Mouse (Mus musculus) kidney, postnatal 25 days (tissue): ENCODE results near the gene Tbx19.

Experiments
- DNase-seq, 2 experiments: peaks; one replicate each; pipeline ENCODE4 v3.0.0; 2021; ENCODE audit warnings: mixed read lengths in 2 of 2

Tbx19 gene

DNA sequence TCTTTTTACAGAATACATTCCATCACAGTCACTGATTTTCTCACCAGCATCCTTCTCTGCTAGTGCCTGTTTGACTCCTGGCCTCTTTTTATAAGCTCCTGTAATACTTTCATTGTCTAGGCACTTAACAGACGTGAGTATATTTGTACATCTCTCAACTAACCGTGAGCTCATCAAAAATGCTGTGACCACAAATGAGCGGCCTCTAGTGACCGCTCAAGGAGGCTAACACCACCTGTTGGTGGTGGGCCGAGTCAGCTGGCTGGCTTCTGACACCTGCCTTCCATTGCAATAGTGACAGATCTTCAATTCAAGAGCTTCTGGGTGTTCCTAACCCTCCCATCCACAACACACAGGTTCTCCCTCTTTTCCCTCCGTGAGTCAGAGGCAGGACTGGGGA lies 22.8 kb upstream of the Tbx19 start:
- DNase-seq: no peak

GRCm38 (mm10) chr1:165179321-165179720 lies 18.7 kb upstream of the Tbx19 start:
- DNase-seq: no peak

DNA sequence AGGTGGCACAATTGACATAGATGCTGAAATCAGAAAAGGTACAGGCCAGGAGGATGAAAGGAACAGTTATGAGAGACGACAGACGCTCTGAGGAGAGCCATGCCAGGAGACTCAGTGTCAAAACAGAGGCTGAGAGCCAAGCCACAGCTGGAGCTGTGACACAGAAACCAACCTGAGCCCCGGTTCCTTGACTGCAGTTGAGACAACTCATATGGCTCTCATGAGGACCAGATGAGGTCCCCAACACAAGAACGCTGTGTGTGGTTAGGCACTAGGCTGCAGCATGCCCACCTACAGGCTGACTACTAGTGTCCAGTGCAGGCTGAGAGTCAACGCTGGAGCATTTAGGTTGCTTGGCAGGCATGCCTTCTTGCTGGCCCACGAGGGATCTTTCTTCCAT lies 17.5 kb upstream of the Tbx19 start:
- no peak for DNase-seq

DNA sequence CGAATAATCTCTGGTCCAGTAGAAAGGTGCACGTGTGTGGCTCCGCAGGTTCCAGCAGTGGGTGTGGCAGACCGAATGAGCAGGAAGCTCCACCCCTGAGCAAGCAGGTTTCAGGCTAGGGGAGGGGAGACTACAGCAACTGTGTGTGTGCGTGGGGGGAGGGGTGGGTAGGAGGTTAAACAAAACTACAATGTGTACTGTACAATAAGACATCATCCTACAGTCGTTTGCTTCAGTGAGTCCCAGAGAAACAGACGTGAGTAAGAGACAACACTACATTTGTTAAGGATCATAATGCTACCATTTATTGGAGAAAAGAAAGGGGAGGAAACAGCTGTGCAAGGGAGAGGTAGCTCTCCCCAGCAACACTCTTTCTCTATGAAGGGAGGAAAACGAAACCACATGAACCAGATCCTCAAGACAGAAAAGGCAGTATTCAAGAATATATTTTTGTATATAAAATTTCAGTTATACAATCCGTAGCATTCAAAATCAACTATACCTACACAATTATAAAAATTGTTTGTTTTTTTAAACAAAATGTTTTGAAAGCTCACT lies 13.6 kb upstream of the Tbx19 start:
- DNase-seq: no peak

DNA sequence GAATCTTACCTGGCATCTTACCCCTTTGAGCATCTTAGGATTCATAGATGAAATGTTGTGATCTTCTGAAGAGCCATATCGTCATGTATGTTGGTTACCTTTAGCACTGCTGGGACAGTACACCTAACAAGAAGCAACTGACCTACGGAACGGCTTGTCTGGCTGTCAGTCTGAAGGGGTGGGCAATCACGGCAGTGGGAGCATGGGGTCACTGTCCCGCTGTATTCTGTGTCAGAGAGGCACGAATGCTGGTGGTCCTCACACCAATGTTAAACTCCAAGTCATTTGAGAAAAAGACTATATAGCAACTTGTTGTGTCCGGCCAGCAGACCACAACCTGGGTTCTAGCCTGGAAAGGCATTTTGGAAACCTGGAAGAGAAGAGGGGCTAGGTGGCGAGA lies 10.7 kb upstream of the Tbx19 start:
- no peak for DNase-seq

GRCm38 (mm10) chr1:165170157-165170556 lies 9.6 kb upstream of the Tbx19 start:
- DNase-seq: no peak

DNA sequence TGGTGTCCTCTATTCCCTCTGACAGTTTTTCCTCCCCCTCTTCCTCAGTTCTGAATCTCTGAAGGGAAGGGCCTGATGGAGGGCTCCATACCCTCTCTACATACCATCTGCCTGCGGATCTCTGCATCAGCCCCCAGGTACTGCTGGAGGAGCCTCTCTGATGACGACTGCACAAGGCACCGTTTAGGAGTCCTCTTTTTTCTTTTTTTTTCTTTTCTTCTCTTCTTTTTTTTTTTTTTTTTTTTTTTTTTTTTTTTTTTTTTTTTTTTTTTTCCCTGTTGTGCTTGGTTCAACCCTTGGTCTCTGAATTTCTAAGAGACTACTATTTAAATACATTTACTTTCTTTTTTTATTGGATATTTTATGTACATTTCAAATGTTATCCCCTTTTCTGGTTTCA lies 8.9 kb upstream of the Tbx19 start:
- no peak for DNase-seq

DNA sequence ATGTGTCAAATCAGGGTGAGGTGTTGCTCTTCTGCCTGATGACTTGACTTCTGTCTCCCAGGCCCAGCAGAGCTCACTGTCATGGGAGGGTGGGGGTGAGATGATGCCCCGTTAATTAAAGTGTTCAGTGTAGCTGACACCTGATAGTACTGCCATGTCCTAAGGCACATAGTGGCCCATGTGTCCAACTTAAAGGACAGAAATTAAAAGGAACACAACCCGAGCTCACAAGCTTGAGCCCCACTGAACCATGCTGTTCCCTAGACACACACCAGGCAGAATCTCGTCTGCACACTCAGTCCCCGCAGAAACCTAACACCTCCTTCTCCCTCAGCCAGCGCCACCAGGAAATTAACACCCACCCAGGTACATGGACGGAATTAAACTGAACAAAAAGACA lies 4.3 kb upstream of the Tbx19 start:
- no peak for DNase-seq

DNA sequence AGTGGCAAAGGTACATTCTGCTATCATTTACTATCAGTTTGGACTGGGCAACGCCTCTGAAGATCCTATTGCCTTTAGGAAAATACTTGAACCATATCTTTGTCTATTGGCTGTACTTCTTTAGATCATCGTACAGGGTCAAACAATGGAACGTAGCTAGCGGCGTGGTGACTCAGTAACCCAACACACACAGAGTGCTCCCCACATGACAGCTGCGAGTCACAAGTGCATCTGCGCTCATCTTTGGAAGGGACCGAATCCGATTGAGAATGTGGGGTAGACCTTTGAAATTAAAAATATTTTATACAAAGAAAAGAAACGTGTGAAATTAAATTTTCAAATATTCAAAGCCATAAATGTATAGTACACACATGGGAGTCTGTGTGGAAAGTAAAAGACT lies 1.7 kb downstream of the Tbx19 start:
- DNase-seq: no peak

GRCm38 (mm10) chr1:165154162-165154561 lies 6.4 kb downstream of the Tbx19 start:
- DNase-seq: no peak

DNA sequence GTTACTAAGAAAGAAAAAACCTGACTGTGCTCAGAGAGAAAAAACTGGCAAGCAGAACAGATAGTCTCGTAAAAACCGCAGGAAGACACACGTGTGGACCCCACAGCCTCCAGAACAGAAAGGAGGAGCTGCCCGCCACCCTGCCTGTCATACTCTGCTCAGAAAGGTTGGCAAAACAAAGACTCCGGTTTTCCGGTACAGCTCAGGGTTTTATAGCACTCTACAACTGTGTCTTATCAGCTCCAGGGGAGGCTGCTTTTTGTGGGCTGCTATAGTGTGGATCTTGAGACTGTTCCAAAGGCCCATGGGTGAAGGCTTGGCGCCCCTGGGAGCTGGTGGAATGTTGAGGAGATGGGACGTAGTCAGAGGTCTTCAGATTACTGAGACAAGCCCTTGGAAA lies 9.4 kb downstream of the Tbx19 start:
- no peak for DNase-seq

GRCm38 (mm10) chr1:165142343-165142916 lies 18.1 kb downstream of the Tbx19 start:
- no peak for DNase-seq

DNA sequence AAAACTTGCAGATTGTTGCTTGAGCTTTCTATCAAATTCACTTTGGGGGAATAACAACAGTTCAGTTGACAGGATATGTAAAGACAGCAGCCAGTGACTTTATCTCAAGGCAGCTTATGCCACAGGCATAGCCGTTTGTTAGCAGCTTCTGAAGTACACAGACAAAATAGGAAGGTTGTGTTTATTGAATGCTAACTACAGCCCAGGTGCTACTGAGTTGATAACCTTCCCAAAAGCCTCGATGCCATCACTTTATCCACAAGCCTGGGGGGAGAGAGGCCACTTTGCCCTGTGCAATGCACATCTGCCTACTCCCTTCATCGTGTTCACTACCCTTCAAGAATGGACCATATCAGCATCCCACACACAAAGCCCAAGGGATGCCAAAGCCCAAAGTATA lies 20.3 kb downstream of the Tbx19 start:
- DNase-seq: no peak

GRCm38 (mm10) chr1:165133858-165134257 lies 26.7 kb downstream of the Tbx19 start:
- no peak for DNase-seq

- no peak for DNase-seq
These were observed 27.3 kb downstream of the Tbx19 start for GRCm38 (mm10) chr1:165133279-165133678.

DNA sequence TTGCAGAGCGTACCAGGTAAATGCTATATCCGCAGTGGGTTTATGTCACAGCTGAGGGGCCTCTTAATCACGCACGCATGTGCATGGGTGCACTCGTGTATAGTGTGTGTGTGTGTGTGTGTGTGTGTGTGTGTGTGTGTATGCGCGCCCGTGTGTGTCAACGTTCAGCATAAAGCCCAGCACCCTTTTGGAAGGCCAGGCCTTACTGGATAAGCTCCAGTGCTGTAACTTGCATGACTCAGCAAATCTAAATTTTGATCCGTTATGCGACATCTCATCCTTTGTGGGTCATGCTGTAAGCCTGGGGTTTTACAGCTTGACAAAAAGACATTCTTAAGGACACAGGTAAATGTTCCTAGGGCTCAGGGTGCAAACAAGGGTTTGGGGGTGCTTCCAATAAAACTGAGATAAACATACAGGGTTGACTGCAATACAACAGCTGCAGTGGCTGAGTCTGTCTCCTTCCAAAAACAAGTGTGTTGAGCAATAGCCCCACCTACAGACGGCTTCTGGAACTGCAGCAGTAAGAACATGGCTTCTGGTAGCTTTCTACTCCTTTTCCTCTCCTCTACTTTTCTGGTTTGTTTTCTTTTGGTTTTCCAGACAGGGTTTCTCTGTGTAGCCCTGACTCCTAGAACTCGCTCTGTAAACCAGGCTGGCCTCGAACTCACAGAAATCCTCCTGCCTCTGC lies 28.2 kb downstream of the Tbx19 start:
- peak; percentile 73 to 87 for DNase-seq

DNA sequence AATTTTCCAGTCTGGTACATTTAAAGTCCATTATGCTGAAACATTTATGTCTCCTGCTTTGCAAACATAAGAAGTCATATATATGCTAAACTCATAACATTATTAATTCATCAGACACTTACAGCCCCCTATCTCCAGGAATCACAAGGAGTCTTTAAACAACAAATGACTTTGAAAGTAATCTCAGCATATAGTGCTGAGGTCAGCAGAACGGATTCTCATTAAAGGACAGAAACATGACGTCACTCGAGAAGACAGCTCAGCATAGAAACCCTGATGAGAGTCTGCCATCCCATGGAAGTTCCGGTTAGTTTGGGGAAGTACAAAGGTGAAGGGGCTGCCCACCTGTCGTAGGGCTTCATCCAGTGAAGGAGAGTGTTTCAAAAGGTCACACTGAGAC lies 31.0 kb downstream of the Tbx19 start:
- no peak for DNase-seq

GRCm38 (mm10) chr1:165121096-165121495 lies 39.5 kb downstream of the Tbx19 start:
- no peak for DNase-seq

DNA sequence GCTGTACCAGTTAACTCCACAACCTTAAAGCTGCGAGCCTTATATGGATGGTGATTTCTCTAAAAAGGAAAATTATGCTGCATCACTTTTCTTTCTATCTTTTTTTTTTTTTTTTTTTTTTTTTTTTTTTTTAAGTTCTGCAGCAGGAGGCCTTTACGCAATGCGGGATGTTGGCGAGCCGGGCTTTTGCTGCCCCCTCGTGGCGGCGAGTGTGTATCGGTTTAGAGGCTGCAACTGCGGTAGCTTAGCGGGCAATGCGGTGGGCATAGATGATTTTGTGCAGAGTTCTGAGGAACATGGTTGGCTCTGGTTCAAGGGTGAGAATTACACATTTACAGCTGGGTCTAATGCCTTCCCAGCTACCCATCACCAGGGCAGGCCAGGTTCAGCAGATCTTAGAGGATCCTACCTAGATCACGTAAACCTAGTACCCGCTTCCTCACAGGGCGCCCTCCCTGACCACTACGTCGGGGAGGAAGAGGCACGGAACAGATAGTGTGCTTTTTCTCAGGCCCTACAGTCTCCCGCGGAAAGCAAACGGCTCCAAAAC lies 40.1 kb downstream of the Tbx19 start:
- peak; percentile 89 to 90 for DNase-seq

- no peak for DNase-seq
These were observed 40.8 kb downstream of the Tbx19 start for GRCm38 (mm10) chr1:165119760-165120159.

GRCm38 (mm10) chr1:165119011-165119726 lies 41.4 kb downstream of the Tbx19 start:
- DNase-seq: no peak

- DNase-seq: no peak
These were observed 46.0 kb downstream of the Tbx19 start for GRCm38 (mm10) chr1:165114460-165115175.

DNA sequence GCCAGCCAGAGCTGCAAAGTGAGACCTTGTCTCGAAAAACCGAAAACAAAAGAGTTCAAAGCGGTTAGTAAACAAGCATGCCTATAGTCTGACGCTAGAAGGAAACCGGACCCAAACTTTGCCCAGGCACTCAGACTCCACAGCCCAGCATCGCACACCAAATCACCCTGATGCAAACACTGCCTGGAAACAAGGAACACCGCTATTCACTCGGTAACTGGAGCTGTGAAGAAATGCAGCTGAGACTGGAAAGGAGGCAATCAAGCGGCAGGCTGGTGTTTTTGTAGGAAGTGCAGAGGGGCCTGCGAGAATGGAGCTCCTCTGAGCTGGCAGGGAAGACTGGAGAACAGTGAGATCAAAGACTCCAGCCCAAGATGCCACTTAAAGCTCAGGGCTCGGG lies 46.9 kb downstream of the Tbx19 start:
- no peak for DNase-seq
